ENCODE assay signal across 8 mouse cellular contexts in genomic region chr15:95805022-95805471, GRCm38 (mm10). TPM values are rescaled to one million over a fixed set of nuclear protein-coding genes. Genes with fewer than 3 reads are reported as not detected.
DNase-seq lines count a peak whose midpoint lies in the region; ATAC-seq lines count a peak whose summit lies in the region.

No protein-coding gene starts in this region.

- H3K9ac ChIP-seq in heart, embryonic 12.5 days: no peak overlapping the region
- no peak overlapping the region for H3K9ac ChIP-seq in midbrain, embryonic 16.5 days (ENCODE audit: low read depth, low read length)

- peaks cover under 1% of the 10 kb centered on the region; the same call in 1 of the 2 replicates for H3K36me3 ChIP-seq in heart, embryonic 12.5 days
- no peaks in the 10 kb centered on the region for H3K36me3 ChIP-seq in midbrain, embryonic 16.5 days (ENCODE audit: control insufficient read depth, insufficient read depth, low read length)

- 29% methylated on average over 5 of the region's 5 CpGs for WGBS in heart, embryonic 12.5 days
- 61% methylated on average over 5 of the region's 5 CpGs for WGBS in midbrain, embryonic 16.5 days

- intact Hi-C loops in heart, postnatal 36 days (cut with DNase I): loop anchor here (2.0 kb wide), 1 partner anchor 14 kb away; the partner anchor contains the start of gene Ano6

- H3K4me3 ChIP-seq in heart, embryonic 12.5 days: no peak overlapping the region
- no peak overlapping the region for H3K4me3 ChIP-seq in midbrain, embryonic 16.5 days (ENCODE audit: low read depth, low read length)

- H3K9me3 ChIP-seq in heart, embryonic 12.5 days (replicated peaks): no peaks in the 10 kb centered on the region
- H3K9me3 ChIP-seq in midbrain, embryonic 16.5 days (replicated peaks; ENCODE audit: control insufficient read depth, low read length, poor library complexity, severe bottlenecking): no peaks in the 10 kb centered on the region

- H3K27me3 ChIP-seq in heart, embryonic 12.5 days (replicated peaks): no peaks in the 10 kb centered on the region
- no peaks in the 10 kb centered on the region for H3K27me3 ChIP-seq in midbrain, embryonic 16.5 days (ENCODE audit: control insufficient read depth, insufficient read depth, low read depth, low read length)

- peak overlapping the region; percentile 76 for H3K27ac ChIP-seq in heart, embryonic 12.5 days (ENCODE audit: poor library complexity, severe bottlenecking)
- H3K27ac ChIP-seq in midbrain, embryonic 16.5 days (ENCODE audit: low read length): no peak overlapping the region

- H3K4me1 ChIP-seq in heart, embryonic 12.5 days (replicated peaks): peaks cover 54% of the 10 kb centered on the region
- peaks cover 10% of the 10 kb centered on the region; the same call in 1 of the 2 replicates for H3K4me1 ChIP-seq in midbrain, embryonic 16.5 days (ENCODE audit: control insufficient read depth, insufficient read depth, low read length)

- DNase-seq in heart, adult 11 months: peak; percentile 97
- no peak for DNase-seq in heart, postnatal 36 days
- peak; percentile 84 for DNase-seq in MN1 (ENCODE audit: low spot score)
- DNase-seq in kidney, postnatal 36 days: peak; percentile 54 to 62
- DNase-seq in thymus, postnatal 4 days: no peak
- no peak for DNase-seq in urinary bladder, postnatal 25 days (ENCODE audit: low spot score)

- peak; percentile 62 for ATAC-seq in heart, embryonic 12.5 days (ENCODE audit: insufficient number of reproducible peaks, low FRiP score)
- ATAC-seq in midbrain, embryonic 16.5 days: no peak

- 0 out of 2 replicates have a peak overlapping the region, but pooled peaks have one; percentile 14 for H3K4me2 ChIP-seq in heart, embryonic 12.5 days
- no peak overlapping the region for H3K4me2 ChIP-seq in midbrain, embryonic 16.5 days (ENCODE audit: low read length)

RNA-seq across cellular contexts. Expression of gene Ano6, which starts 14.4 kb away (rescaled TPM):
- 10 to 100 TPM; 20.6 to 23.0 TPM for total RNA-seq in heart, postnatal 36 days (2021)
- polyA plus RNA-seq in heart, embryonic 12.5 days (2016; fragmentation: Nextera tagmentation; extraction: Ambion mirVana): 45.7 and 49.5 TPM in 2 replicates
- polyA plus RNA-seq in midbrain, embryonic 16.5 days (2015; fragmentation: Nextera tagmentation; extraction: Ambion mirVana): 24.6 and 28.2 TPM in 2 replicates

Comparison
In these comparisons a context has a peak if more than half of its experiments do, and no peak if none do; other contexts are left out.
1. DNase-seq: peak in heart, adult 11 months (single experiment), MN1 (single experiment) and kidney, postnatal 36 days (2 of 2); none in heart, postnatal 36 days (0 of 2), thymus, postnatal 4 days (single experiment) and urinary bladder, postnatal 25 days (single experiment).